Mouse (Mus musculus): ENCODE measurements around the gene Gm49368.
"Not testable (repeated sequence)": the region's sequence is repeated elsewhere in the genome, so short reads cannot be mapped to it uniquely, and the experiment has no call there.

The Gm49368 gene

DNA sequence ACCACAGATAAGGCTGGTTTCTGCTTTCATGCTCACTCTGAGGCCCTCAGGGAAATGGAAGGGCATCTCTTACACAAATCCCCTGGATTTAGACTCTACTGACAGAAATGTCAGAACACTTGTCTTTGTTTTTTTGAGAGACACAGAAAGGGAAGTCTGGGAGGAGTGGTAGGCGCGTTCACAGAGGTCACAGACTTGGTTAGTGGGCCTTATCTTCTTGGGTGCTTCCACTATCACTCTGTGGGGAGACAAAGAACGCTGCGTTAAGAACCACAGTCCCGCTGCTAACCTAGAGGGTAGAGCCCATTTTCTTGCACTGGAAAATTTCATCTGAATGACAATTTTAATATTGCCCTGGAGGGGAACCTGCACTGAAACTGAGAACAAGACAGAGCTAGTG, 69.7 kb downstream of the Gm49368 start:
- in situ Hi-C loops (cut with MboI) = no loop called here

DNA sequence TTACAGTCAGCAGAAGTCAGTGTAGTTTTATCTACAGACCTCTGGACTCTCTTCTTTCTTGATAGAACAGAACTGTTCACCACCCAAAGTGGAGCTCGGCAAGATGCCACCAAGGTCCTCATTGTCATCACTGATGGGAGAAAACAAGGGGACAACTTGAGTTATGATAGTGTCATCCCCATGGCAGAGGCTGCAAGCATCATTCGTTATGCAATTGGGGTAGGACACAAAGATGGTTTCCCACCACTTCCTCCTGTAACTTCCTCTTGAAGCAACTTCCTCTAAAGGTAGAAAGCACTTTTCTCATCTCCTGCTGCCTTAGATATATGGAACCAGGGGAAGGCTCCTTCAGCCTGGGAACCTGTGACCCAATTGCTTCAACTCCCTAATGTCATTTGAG, 71.1 kb downstream of the Gm49368 start:
- in situ Hi-C loops (cut with MboI) = no loop called here

DNA sequence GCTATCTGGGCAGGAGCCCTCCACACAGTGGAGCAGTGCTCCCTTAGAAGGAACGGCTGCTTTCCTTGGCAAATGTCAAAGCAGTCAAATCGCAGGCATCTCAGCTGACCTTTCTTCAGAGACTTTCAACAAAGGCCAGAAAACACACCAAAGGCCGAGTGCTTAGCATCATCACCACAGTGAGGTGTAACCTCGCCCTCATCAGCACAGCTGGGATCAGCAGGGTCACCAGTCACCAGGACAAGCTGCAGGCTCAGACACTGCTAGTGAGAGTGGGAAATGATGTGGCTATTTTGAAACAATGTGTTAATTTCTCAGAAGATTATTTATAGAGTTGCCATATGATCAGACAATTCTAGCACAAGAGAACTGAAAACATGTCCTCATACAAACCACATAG, 74.4 kb downstream of the Gm49368 start:
- in situ Hi-C loops (cut with MboI) = no loop called here

DNA sequence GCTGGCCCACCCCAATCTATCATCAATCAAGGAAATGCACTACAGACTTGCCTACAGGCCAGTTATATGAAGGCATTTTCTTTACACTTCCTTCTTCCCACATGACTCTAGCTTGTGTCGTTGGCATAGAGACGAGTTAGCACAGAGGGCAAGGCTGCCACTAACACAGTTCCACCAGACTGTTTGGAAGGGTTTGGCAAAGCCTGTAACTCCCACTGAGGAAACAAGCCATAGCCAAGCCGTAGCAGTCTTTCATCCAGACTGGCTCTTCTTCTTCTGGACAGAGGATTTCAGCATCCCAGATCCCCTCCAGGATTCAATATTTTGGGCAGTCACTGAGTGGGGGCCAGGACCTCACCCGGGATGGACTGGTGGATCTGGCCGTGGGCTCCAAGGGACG, 77.1 kb downstream of the Gm49368 start:
- in situ Hi-C loops (cut with MboI) = no loop called here

DNA sequence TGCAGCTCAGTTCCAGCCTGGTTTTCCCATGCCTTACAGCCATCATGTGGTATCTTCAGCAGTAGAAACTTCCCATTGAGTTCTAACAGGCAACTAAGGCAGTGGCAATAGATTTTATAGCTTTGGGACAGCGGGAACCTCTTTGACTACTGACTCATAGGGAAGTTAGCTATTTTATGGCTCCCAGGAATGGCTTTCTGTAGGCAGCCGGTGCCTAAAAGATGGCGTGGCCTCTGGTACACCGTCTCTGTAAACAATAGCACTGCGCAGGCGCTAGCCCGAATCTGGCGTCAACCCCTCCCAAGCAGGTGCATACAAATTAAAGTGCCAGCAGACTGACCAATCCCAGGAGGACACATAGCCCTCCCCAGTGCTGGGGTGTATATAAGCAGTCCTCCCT, 88.5 kb downstream of the Gm49368 start:
- in situ Hi-C loops (cut with MboI) = no loop called here

DNA sequence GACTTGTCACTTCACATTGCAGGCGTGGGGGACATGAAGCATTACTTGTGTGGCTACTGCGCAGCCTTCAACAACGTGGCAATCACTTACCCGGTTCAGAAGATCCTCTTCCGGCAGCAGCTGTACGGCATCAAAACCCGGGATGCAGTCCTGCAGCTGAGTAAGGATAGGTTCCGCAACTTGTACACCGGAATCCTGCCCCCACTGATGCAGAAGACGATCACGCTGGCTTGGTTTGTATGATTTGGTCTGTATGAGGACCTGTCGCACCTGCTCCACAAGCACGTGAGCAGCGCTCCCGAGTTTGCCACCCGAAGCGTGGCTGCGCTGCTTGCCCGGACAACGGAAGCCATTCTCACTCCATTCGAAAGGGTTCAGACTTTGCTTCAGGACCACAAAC, 91.6 kb downstream of the Gm49368 start, which contains the start of gene Itgad:
Itgad (plus strand) TSS at position 301 of the 400 bp plus-strand sequence.
- in situ Hi-C loops (cut with MboI) = no loop called here

DNA sequence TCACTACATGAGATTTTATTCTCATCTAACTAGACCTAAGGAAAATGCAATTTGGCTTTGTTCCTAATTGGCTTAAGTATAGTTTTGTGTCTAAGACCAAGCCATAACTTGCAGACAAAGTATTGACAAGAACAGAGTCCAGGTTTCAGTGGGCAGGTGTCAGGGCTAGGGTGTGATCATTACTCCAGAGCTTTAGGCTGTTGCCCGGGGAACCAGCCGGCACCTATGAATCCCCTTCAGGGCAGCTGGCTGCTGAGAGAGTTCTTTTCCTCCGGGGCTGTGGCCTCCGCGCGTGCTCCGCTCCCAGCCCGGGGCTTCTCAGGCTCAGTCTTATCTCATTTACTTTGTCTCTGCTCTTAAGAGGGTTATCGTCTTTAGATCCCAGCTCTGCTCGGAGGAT, 92.4 kb downstream of the Gm49368 start:
- in situ Hi-C loops (cut with MboI) = no loop called here

DNA sequence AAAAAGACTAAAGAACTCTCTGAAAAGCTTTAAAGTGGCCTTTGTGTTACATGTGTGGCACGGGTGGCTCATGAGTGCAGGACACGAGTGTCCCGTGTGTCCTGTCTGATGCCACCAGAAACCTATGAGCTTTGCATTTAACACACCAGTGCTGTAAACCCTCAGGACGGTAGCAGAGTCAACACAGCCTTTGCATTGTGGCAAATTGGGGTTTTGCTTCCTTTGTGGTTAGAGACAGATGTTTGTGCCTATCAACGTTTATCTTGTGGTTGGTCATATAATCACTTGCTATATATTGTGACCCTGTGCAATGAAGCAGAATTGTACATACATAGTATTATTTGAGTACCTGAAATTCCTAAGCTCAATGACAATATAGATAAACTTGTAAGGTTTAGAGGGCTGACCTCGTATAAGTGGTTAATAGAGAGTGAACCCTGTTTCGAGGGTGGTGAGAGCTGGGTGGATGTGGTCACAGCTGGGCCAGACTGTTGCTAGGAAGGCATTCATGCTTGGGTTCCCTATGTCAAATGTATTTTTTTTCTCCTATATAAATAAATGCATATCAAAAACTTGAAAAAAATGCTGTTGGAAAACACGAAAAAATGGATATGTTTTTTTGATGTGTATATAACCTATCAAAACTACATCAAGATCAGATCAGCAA, 96.3 kb downstream of the Gm49368 start:
- in situ Hi-C loops (cut with MboI) = not testable (repeated sequence)

DNA sequence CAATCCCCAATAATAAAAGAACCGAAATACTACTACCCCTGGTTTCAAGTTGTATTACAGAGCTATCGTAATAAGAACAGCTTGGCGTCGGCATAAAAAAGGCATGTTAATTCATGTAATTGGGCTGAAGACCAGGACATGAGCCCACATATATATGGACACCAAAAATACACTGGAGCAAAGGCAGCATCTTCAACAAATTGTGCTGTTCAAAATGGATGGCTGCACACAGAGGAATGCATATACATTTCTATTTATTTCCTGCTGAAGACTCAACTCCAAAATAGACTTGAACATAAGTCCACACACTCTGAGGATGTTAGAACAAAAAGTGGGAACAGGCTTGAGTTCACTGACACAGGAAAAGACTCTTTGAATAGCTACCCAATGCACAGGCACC, 101.5 kb downstream of the Gm49368 start:
- in situ Hi-C loops (cut with MboI) = no loop called here

DNA sequence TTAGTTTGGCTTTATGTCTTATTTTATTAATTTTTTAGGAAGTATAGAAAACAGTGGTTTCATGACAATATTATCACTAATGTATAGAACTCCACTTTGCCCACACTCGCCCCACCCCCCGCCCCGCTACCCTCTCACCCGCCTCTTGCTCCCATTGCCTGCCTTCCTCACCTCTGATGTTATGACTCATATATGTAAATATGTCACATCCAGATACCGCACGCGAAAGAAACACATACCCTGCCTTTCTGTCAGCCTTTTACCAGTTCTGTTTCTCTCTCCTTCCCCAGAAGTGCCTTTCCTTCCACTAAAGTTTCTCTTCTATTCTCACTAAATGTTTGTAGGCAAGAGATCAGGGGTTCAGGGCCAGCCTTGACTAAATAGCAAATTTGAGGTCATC, 103.9 kb downstream of the Gm49368 start:
- in situ Hi-C loops (cut with MboI) = no loop called here

DNA sequence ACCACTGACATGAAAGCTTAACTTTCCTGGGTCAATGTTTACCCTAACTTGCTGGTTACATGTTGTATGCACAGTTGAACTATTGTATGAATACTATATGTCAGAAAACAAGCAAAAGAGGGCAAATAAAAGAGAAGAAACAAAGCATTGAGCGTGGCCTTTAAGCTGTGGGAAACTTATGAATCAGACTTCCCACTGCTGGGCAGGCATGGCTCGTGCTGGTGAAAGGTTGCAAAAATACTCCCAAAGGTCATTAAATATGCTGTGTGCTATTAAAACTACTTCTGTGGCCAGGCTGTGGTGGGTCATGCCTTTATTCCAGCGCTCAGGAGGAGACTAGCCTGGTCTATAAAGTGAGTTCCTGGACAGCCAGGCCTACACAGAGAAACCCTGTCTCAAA, 107.5 kb downstream of the Gm49368 start:
- in situ Hi-C loops (cut with MboI) = no loop called here

All from mature B cell (primary cell).